Mouse (Mus musculus) activated CD4-positive, CD25-positive, alpha-beta regulatory T cell, adult 9 weeks (primary cell): Measurements from ENCODE around the gene Grin2a. TPM values are rescaled to one million over a fixed set of nuclear protein-coding genes. Genes with fewer than 3 reads are reported as not detected.

Source experiments
- polyA plus RNA-seq: library from polyadenylated mRNA; unstranded; fragments of 100-300 nt; shearing (Covaris generic); gene quantifications from one replicate; pipeline ENCODE4 v1.2.1, GENCODE M21; 2017

Gene Grin2a
- polyA plus RNA-seq = not detected

DNA sequence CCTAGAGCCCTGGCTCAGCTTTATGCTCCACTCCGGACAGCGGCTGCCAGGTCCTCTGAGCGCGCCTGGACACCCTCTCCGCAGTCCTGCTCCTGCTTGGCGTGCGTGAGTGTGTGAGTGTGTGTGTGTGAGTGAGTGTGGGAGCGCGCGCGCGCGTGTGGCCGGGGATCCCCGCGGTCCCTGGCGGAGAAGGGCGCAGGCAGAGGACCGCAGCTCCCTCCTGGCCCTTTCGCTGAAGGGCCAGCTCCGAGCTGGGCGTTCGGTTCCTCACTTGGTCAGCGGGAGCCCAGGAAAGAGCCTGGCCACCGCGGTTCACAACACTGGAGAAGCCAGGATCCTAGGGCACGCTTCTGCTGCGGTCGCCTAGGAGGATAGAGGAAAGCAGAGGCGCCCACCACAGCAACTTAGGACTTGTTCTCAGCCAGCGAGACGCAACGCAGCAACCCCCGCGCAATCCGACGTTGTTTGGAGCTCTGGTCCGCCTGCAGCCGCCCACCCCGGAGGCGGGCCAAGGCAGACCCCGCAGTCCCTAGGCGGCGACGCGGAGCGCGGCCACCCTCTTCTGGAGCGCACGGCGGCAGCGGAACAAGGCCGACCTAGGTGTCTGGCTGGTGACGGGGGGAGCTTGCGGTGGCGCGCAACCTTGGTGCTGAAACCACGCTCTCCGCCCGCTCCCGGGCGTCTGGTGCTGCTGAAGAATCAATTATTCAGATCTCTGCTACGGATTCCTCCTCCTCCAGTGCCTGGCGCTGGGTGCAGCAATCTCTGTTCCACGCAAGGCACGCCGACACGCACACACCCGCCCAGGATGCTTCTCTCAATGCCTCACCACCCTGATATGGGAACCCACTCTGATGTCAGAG is at the start of gene Grin2a:
TSS of gene Grin2a (minus strand) at position 610 of the 863 bp plus-strand sequence.

Other genes with a start within 250 kb of the Grin2a start
- gene Rpl39l, start 174.7 kb upstream of the Grin2a start, polyA plus RNA-seq = 1.3 TPM
- not detected for gene Atf7ip2, start 197.2 kb upstream of the Grin2a start, polyA plus RNA-seq